Mouse (Mus musculus): ENCODE measurements at regions not wholly inside any gene's neighbourhood (a gene's known extent, or its start where the extent isn't known, plus 50 kb on each side); places are given as distances from the start of the nearest gene placed in this dataset.
A peak's percentile ranks its signal among the peaks of the same experiment; 100 is the strongest.

- DNase-seq (ENCODE audit: low read depth, low spot score): no peak
Measured at GRCm38 (mm10) chr13:90497573-90497972, 407.6 kb downstream of the Atp6ap1l start.

- DNase-seq (ENCODE audit: low read depth, low spot score): no peak
Measured at GRCm38 (mm10) chr13:90493696-90494095, 404.3 kb upstream of the Xrcc4 start.

GRCm38 (mm10) chr13:90490991-90491951, 401.9 kb upstream of the Xrcc4 start:
- peak; percentile 44 for DNase-seq (ENCODE audit: low read depth, low spot score)

- DNase-seq (ENCODE audit: low read depth, low spot score): no peak
Measured at GRCm38 (mm10) chr13:90480484-90480883, 391.1 kb upstream of the Xrcc4 start.

- DNase-seq (ENCODE audit: low read depth, low spot score): no peak
Measured at GRCm38 (mm10) chr13:90476880-90477279, 387.5 kb upstream of the Xrcc4 start.

GRCm38 (mm10) chr13:90474507-90474906, 385.1 kb upstream of the Xrcc4 start:
- no peak for DNase-seq (ENCODE audit: low read depth, low spot score)

- no peak for DNase-seq (ENCODE audit: low read depth, low spot score)
Measured at GRCm38 (mm10) chr13:90474053-90474452, 384.6 kb upstream of the Xrcc4 start.

GRCm38 (mm10) chr13:90473041-90473825, 383.8 kb upstream of the Xrcc4 start:
- DNase-seq (ENCODE audit: low read depth, low spot score): no peak

- DNase-seq (ENCODE audit: low read depth, low spot score): peak; percentile 2
Measured at GRCm38 (mm10) chr13:90466096-90466495, 376.7 kb upstream of the Xrcc4 start.

GRCm38 (mm10) chr13:90464051-90464450, 374.6 kb upstream of the Xrcc4 start:
- no peak for DNase-seq (ENCODE audit: low read depth, low spot score)

- no peak for DNase-seq (ENCODE audit: low read depth, low spot score)
Measured at GRCm38 (mm10) chr13:90463381-90463780, 374.0 kb upstream of the Xrcc4 start.

GRCm38 (mm10) chr13:90454631-90455030, 365.2 kb upstream of the Xrcc4 start:
- no peak for DNase-seq (ENCODE audit: low read depth, low spot score)

GRCm38 (mm10) chr13:90426901-90427300, 337.5 kb upstream of the Xrcc4 start:
- DNase-seq (ENCODE audit: low read depth, low spot score): no peak

- DNase-seq (ENCODE audit: low read depth, low spot score): no peak
Measured at GRCm38 (mm10) chr13:90425379-90425778, 336.0 kb upstream of the Xrcc4 start.

- no peak for DNase-seq (ENCODE audit: low read depth, low spot score)
Measured at GRCm38 (mm10) chr13:90424541-90424940, 335.1 kb upstream of the Xrcc4 start.

- DNase-seq (ENCODE audit: low read depth, low spot score): peak; percentile 35
Measured at GRCm38 (mm10) chr13:90420966-90421365, 331.6 kb upstream of the Xrcc4 start.

GRCm38 (mm10) chr13:90404392-90404791, 315.0 kb upstream of the Xrcc4 start:
- DNase-seq (ENCODE audit: low read depth, low spot score): no peak

- no peak for DNase-seq (ENCODE audit: low read depth, low spot score)
Measured at GRCm38 (mm10) chr13:90402061-90402460, 312.7 kb upstream of the Xrcc4 start.

- DNase-seq (ENCODE audit: low read depth, low spot score): no peak
Measured at GRCm38 (mm10) chr13:90401496-90401895, 312.1 kb upstream of the Xrcc4 start.

GRCm38 (mm10) chr13:90395274-90396023, 306.0 kb upstream of the Xrcc4 start:
- no peak for DNase-seq (ENCODE audit: low read depth, low spot score)

GRCm38 (mm10) chr13:90394815-90395241, 305.4 kb upstream of the Xrcc4 start:
- DNase-seq (ENCODE audit: low read depth, low spot score): no peak

GRCm38 (mm10) chr13:90392415-90392814, 303.0 kb upstream of the Xrcc4 start:
- no peak for DNase-seq (ENCODE audit: low read depth, low spot score)
